Mouse (Mus musculus): ENCODE results near the gene Helz. TPM values are rescaled to one million over a fixed set of nuclear protein-coding genes. Genes with fewer than 3 reads are reported as not detected.

The Helz gene
- polyA plus RNA-seq, 1 experiment from 2014 or later: 22.9 TPM

- no peak overlapping the region for H3K27ac ChIP-seq
- no peak overlapping the region for H3K4me2 ChIP-seq
- peaks cover 95% of the 10 kb centered on the region for H3K36me3 ChIP-seq
- H3K4me1 ChIP-seq: 0 out of 2 replicates have a peak, but pooled peaks cover 3% of the 10 kb centered on the region
- no peak overlapping the region for H3K4me3 ChIP-seq (replicated peaks)
- 94% methylated on average over 4 of the region's 4 CpGs for WGBS
- H3K9me3 ChIP-seq (replicated peaks): no peaks in the 10 kb centered on the region
- no peak for ATAC-seq (replicated peaks; ENCODE audit: low FRiP score)
- H3K27me3 ChIP-seq: no peaks in the 10 kb centered on the region
- no peak overlapping the region for H3K9ac ChIP-seq
Measured at GRCm38 (mm10) chr11:107660452-107660851, 112.7 kb downstream of the Helz start.

DNA sequence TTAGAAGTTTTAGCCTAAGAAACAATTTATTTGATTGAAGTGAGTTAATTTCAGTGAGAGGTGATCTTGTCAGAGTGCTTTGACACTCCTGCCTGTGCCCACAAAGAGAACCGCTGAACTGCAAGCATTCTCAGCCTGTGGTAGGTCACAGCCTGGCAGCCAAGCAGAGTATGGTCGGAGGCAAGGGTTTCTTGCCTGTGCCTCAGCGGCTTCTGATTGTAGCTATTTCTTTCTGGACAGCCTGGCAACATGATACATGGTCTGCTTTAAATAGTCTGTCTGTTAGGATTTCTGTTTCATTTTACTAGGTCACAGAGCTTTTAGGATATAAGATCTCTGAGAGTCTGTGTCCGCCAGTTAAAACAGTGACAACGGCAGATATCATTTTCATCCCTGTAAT lies 114.9 kb downstream of the Helz start:
- H3K4me1 ChIP-seq: 0 out of 2 replicates have a peak, but pooled peaks cover 3% of the 10 kb centered on the region
- H3K36me3 ChIP-seq: peaks cover 95% of the 10 kb centered on the region
- no peak overlapping the region for H3K4me3 ChIP-seq (replicated peaks)
- H3K27me3 ChIP-seq: no peaks in the 10 kb centered on the region
- no peak overlapping the region for H3K4me2 ChIP-seq
- ATAC-seq (replicated peaks; ENCODE audit: low FRiP score): no peak
- no peak overlapping the region for H3K9ac ChIP-seq
- H3K9me3 ChIP-seq (replicated peaks): no peaks in the 10 kb centered on the region
- WGBS: 67% methylated on average over 5 of the region's 5 CpGs
- no peak overlapping the region for H3K27ac ChIP-seq

DNA sequence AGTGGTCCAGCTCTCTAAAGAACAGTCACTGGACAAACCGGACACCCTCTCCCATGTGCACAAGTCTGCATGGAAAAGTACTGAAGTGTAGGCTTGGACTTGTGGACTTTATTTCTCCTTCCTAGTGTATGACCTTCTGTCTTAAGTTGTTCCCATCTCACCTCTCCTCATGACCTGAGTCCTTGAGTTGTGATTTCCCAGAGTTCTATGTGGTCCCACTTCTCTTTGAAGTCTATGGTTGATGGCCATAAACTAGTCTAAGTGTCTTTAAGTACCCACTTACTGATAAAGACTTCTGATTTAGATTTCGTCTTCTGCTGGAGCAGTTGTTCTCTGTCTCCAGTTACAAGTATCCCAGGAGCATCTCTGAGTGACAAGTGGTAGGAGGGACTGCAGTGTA lies 119.8 kb downstream of the Helz start:
- WGBS: 63% methylated on average over 2 of the region's 2 CpGs
- Histone ChIP-seq H3K4me2 (no peak overlapping the region), H3K4me3 (replicated peaks) (no peak overlapping the region)

DNA sequence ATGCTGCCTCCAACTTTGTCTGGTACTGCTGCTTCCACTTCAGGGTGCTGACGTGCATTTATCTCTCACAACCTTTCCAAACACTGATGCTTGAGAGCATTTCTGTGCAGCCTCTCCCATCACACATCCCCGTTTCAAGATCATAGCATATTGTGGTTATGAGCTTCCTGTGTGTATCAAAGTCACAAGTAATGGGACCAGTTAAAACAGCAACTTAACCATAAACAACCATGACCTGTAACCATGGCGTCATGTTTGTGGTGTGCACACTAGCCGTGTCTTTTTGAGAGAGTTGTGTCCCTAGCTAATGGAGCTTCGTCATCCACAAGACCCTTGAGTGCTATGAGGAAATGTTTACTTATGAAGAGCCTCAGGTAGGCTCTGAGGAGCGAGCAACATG lies 120.5 kb downstream of the Helz start:
- Histone ChIP-seq H3K9ac (no peak overlapping the region), H3K9me3 (replicated peaks) (no peaks in the 10 kb centered on the region), H3K4me1 (no peaks in the 10 kb centered on the region), H3K27me3 (no peaks in the 10 kb centered on the region), H3K36me3 (peaks cover 95% of the 10 kb centered on the region), H3K4me3 (replicated peaks) (no peak overlapping the region), H3K4me2 (no peak overlapping the region), H3K27ac (no peak overlapping the region)
- no peak for ATAC-seq (replicated peaks; ENCODE audit: low FRiP score)
- 88% methylated on average over 6 of the region's 6 CpGs for WGBS

More for the DNA sequence above, 119.8 kb downstream of the Helz start:
- Histone ChIP-seq H3K9me3 (replicated peaks) (no peaks in the 10 kb centered on the region), H3K27ac (no peak overlapping the region), H3K27me3 (no peaks in the 10 kb centered on the region), H3K9ac (no peak overlapping the region), H3K4me1 (no peaks in the 10 kb centered on the region), H3K36me3 (peaks cover 95% of the 10 kb centered on the region)
- no peak for ATAC-seq (replicated peaks; ENCODE audit: low FRiP score)

- Histone ChIP-seq H3K4me1 (no peaks in the 10 kb centered on the region), H3K36me3 (peaks cover 97% of the 10 kb centered on the region), H3K27ac (no peak overlapping the region), H3K9me3 (replicated peaks) (no peaks in the 10 kb centered on the region), H3K27me3 (no peaks in the 10 kb centered on the region), H3K4me2 (no peak overlapping the region), H3K4me3 (replicated peaks) (no peak overlapping the region), H3K9ac (no peak overlapping the region)
- ATAC-seq (replicated peaks; ENCODE audit: low FRiP score): no peak
- 77% methylated on average over 4 of the region's 4 CpGs for WGBS
Measured at GRCm38 (mm10) chr11:107668977-107669376, 121.2 kb downstream of the Helz start.

DNA sequence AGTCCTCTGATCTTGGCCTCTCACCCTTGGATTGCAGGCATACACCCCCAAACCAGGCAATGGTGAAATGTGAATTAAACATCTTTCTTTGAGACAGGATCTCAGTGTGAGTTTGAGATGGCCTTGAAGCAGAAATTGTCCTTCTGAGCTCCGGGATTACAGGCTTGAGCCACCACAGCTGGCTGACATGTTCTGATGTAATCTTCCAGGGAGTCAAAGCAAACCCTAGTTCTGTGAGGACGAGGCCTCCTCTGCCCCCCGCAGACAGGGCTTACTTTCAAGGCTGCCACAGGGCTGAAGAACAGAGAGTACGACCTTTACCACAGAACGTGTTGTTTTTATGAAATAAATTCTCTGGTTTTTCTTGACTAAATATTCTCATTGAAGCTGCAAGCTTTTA lies 126.3 kb downstream of the Helz start:
- H3K4me1 ChIP-seq: 0 out of 2 replicates have a peak, but pooled peaks cover 10% of the 10 kb centered on the region
- ATAC-seq (replicated peaks; ENCODE audit: low FRiP score): no peak
- no peak overlapping the region for H3K27ac ChIP-seq
- peaks cover 81% of the 10 kb centered on the region for H3K36me3 ChIP-seq
- H3K9ac ChIP-seq: no peak overlapping the region
- WGBS: 81% methylated on average over 5 of the region's 5 CpGs
- no peaks in the 10 kb centered on the region; the same call in 1 of the 2 replicates for H3K9me3 ChIP-seq (replicated peaks)
- H3K4me2 ChIP-seq: no peak overlapping the region
- no peaks in the 10 kb centered on the region for H3K27me3 ChIP-seq
- H3K4me3 ChIP-seq (replicated peaks): no peak overlapping the region

DNA sequence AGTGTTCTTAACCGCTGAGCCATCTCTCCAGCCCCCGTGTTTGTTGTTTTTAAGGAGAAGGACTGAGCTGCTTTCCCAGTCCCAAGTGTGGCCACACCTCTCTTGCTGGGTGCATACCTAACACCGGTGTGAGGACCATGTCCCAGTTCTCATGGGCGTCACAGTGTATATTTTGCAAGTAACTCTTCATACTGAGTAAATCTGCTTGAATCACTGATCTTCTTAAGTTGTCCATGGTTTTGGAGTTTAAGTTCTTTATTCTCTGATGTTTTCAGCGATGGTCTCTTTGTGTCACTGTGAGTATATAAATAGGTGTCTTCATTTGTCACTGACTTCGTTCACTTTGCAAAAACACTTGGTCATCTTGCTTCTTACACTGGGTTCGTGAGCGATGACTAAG lies 126.9 kb downstream of the Helz start:
- Histone ChIP-seq H3K9me3 (replicated peaks) (no peaks in the 10 kb centered on the region; the same call in 1 of the 2 replicates), H3K36me3 (peaks cover 76% of the 10 kb centered on the region), H3K27ac (no peak overlapping the region), H3K9ac (no peak overlapping the region), H3K4me1 (0 out of 2 replicates have a peak, but pooled peaks cover 10% of the 10 kb centered on the region), H3K27me3 (no peaks in the 10 kb centered on the region), H3K4me3 (replicated peaks) (no peak overlapping the region), H3K4me2 (no peak overlapping the region)
- 88% methylated on average over 8 of the region's 8 CpGs for WGBS
- ATAC-seq (replicated peaks; ENCODE audit: low FRiP score): no peak

DNA sequence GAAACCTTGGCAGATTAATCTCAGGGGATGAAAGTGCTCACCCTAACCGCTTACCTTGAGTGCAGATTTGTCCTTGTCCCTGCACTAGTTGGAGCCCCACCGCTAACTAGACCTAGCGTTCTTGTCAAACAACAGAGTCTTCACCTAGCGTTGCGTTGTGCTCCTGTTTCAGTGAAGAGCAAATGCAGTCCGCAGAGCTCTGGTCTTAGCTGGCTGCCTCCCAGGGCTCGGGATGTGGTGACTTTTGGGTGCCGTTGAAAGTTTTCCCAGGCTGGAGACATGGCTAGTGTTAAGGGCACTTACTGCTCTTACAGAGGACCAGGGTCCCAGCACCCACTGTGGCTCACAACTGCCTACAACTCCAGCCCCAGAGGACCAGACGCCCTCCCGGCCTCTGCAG lies 127.5 kb downstream of the Helz start:
- Histone ChIP-seq H3K27ac (no peak overlapping the region), H3K4me2 (no peak overlapping the region), H3K36me3 (peaks cover 73% of the 10 kb centered on the region), H3K27me3 (no peaks in the 10 kb centered on the region), H3K4me3 (replicated peaks) (no peak overlapping the region), H3K4me1 (0 out of 2 replicates have a peak, but pooled peaks cover 10% of the 10 kb centered on the region), H3K9ac (no peak overlapping the region), H3K9me3 (replicated peaks) (no peaks in the 10 kb centered on the region; the same call in 1 of the 2 replicates)
- ATAC-seq (replicated peaks; ENCODE audit: low FRiP score): no peak
- 86% methylated on average over 10 of the region's 10 CpGs for WGBS

DNA sequence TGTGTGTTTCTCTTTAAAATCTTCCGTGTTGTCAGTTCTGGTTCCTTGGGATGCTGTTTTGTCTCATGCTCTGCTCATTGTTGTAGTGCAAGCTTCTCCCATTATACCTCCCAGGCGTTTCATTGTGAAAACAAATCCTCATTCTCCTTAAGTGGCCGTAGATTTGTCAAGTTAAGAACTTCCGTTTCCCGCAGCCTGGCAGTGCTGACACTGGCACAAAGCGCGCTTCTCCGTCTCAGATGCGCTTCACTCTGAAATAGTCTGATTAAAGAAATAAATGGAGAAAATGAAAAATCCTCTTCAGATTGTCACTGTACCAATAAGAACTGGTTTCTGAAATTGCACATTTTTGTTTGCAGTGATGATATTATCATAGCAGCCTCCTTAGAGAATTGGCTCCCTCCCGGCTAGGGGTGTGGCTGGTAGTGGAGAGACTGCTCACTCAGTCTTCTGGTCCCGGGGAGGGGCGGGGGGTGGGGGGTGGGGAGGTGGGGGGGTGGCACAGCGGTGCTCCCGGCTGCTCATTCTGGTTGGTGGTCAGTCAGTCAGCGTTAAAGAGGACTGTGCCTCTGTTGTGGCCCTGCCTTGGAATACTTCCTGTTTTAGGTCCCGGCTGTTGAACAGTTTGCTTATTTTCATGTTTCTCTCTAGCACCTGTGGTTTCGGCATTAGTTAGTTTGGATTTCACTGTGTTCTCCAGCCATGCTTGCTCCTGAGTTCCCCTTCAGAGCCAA lies 128.6 kb downstream of the Helz start:
- Histone ChIP-seq H3K4me1 (0 out of 2 replicates have a peak, but pooled peaks cover 10% of the 10 kb centered on the region), H3K27ac (no peak overlapping the region), H3K9ac (no peak overlapping the region), H3K27me3 (no peaks in the 10 kb centered on the region), H3K4me3 (replicated peaks) (no peak overlapping the region), H3K4me2 (no peak overlapping the region), H3K36me3 (peaks cover 64% of the 10 kb centered on the region), H3K9me3 (replicated peaks) (no peaks in the 10 kb centered on the region; the same call in 1 of the 2 replicates)
- 70% methylated on average over 17 of the region's 17 CpGs for WGBS
- no peak for ATAC-seq (replicated peaks; ENCODE audit: low FRiP score)

DNA sequence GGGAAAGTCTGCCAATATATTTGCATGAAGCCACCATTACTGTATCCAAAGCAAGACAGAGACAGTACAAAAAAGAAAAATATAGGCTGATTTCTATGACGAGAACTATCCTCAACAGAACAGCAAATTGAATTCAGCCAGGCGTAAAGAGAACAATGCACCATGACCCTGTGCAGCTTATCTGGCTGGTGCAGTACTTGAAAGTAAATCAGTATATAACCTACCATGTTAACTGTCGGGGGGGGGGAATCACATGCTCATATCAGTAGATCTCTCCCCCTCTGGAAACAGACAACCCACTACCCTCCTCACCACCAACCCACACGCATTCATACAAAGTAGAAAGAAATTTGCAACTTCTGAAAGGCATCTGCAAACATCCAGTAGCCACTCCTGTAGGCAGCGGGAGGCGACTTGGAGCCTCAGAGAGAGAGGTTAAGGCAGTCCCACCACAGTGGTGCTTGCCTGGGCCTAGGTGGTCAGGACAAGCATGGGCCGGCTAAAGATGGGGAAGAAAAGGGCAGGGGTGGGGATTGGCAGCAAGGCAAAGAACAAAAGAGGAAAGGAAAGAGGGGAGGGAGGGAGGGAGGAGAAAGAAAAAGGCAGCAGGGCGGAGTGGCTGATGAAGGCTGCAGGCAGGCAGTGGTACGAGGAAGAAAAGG lies 135.1 kb downstream of the Helz start:
- H3K27me3 ChIP-seq: no peaks in the 10 kb centered on the region
- peaks cover 60% of the 10 kb centered on the region for H3K36me3 ChIP-seq
- no peak overlapping the region for H3K27ac ChIP-seq
- no peaks in the 10 kb centered on the region for H3K9me3 ChIP-seq (replicated peaks)
- H3K4me3 ChIP-seq (replicated peaks): no peak overlapping the region
- H3K9ac ChIP-seq: no peak overlapping the region
- ATAC-seq (replicated peaks; ENCODE audit: low FRiP score): no peak
- 0 out of 2 replicates have a peak, but pooled peaks cover 2% of the 10 kb centered on the region for H3K4me1 ChIP-seq
- H3K4me2 ChIP-seq: no peak overlapping the region
- WGBS: 71% methylated on average over 9 of the region's 9 CpGs

DNA sequence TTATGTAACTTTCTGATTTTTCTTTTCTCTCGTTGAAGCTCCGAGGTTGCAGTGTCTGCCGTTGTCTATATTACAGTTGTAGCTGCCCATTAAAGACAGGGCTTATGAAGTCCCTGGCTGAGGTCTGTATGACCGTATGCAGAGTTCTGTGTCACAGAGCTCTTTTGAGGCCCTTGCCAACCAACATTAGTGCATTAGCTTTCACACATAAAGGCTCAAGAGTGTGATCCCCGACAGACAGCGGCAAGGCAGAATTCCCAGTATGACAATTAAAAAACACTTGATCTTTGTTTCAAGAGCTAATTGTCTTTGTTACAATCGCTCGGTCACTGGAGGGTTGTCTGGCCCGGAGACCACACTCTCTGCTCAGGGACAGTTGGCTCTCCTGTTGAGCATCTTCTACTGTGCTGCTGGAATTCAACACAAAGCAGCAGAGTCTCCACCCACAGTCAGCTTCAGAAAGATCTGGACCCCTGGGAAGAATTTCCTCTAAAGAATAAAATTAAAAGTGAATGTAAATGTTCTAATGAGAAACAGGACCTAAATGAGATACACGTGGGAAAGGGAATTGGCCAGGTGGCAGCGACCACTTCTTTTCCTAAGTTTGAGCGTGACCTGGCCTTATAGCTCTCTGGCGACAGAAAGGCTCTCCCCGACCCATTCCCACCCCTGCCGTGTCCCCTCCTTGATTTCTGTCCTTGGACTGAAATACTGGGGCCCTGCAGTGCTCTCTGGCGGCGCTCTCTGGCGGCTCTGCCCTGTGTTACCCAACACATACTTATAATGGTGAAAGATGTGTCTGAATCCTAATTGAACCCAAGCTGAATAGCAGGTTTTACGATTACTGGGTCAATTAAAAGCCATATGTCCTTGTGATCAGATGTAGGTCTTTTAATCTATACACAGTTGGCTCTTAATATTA lies 136.1 kb downstream of the Helz start:
- Histone ChIP-seq H3K9ac (no peak overlapping the region), H3K4me2 (no peak overlapping the region), H3K36me3 (peaks cover 59% of the 10 kb centered on the region), H3K4me1 (0 out of 2 replicates have a peak, but pooled peaks cover 2% of the 10 kb centered on the region), H3K9me3 (replicated peaks) (no peaks in the 10 kb centered on the region), H3K27me3 (no peaks in the 10 kb centered on the region), H3K4me3 (replicated peaks) (no peak overlapping the region), H3K27ac (no peak overlapping the region)
- no peak for ATAC-seq (replicated peaks; ENCODE audit: low FRiP score)
- whole genome bisulfite sequencing: 81% methylated on average over 19 of the region's 19 CpGs

Measured in kidney, embryonic 15.5 days (tissue).